Mouse (Mus musculus) CH12.LX (cell line): Measurements from ENCODE around the gene Ranbp9. TPM values are rescaled to one million over a fixed set of nuclear protein-coding genes. Genes with fewer than 3 reads are reported as not detected.

ENCODE experiments used
- DNase-seq: peaks from one replicate; pipeline ENCODE4 v3.0.0-alpha.2; 2013; ENCODE audit errors: extremely low read depth
- H3K27ac ChIP-seq: 2 replicates; pipeline ENCODE4 v1.5.1; 2012; ENCODE audit warnings: low read depth, mild to moderate bottlenecking, control low read depth, moderate library complexity; ENCODE audit not compliant: insufficient read depth
- H3K27me3 ChIP-seq: replicated peaks from 2 replicates; pipeline ENCODE3; 2012; ENCODE audit warnings: inconsistent platforms
- H3K36me3 ChIP-seq, 2 experiments: replicated peaks in 1 of 2; 2 replicates each; pipeline versions ENCODE3 to v1.6.1; 2012; ENCODE audit warnings: inconsistent platforms in 1 of 2, low read length in 1 of 2, mild to moderate bottlenecking in 1 of 2, mixed read lengths in 1 of 2, moderate library complexity in 1 of 2; ENCODE audit not compliant: control insufficient read depth in 1 of 2, insufficient read depth in 1 of 2
- H3K4me1 ChIP-seq, 2 experiments: 2 replicates each; pipeline ENCODE4 v1.6.1; 2012; ENCODE audit warnings: inconsistent platforms in 1 of 2, moderate library complexity in 1 of 2; ENCODE audit not compliant: insufficient read depth in 2 of 2, control insufficient read depth in 1 of 2
- H3K4me2 ChIP-seq: 2 replicates; pipeline ENCODE4 v1.6.1; 2012; ENCODE audit warnings: low read depth, mild to moderate bottlenecking, control low read depth; ENCODE audit not compliant: poor library complexity, insufficient read depth, severe bottlenecking
- H3K4me3 ChIP-seq, 3 experiments: fragments of 150-350 bp in 1 of 3; sonication (generic) in 1 of 3; replicated peaks in 1 of 3; 2 replicates each; pipeline versions ENCODE3 to v1.5.1; 2011 to 2012; ENCODE audit warnings: low read depth in 2 of 3, low read length in 2 of 3, mild to moderate bottlenecking in 2 of 3, moderate library complexity in 2 of 3, control low read depth in 1 of 3, improper control_type of control experiment in 1 of 3, inconsistent platforms in 1 of 3, mixed read lengths in 1 of 3; ENCODE audit not compliant: poor library complexity in 1 of 3
- H3K79me2 ChIP-seq: replicated peaks from 2 replicates; pipeline ENCODE4 v1.6.1; 2012; ENCODE audit warnings: mild to moderate bottlenecking, moderate library complexity; ENCODE audit not compliant: control insufficient read depth, poor library complexity, insufficient read depth, severe bottlenecking; ENCODE audit errors: extremely low read depth
- H3K9ac ChIP-seq: 2 replicates; pipeline ENCODE4 v1.6.1; 2012; ENCODE audit warnings: low read depth, mild to moderate bottlenecking, control low read depth, moderate library complexity; ENCODE audit not compliant: insufficient read depth
- H3K9me3 ChIP-seq: replicated peaks from 2 replicates; pipeline ENCODE3; 2012; ENCODE audit warnings: low read length, inconsistent platforms, mixed read lengths
- BHLHE40 ChIP-seq: IDR thresholded peaks from 2 replicates; pipeline ENCODE4 v1.6.1; 2011; ENCODE audit warnings: mild to moderate bottlenecking, low read depth, low read length, improper control_type of control experiment
- CHD1 ChIP-seq: IDR thresholded peaks from 2 replicates; pipeline ENCODE4 v1.6.1; 2012; ENCODE audit warnings: low read depth, low read length, improper control_type of control experiment, inconsistent platforms
- CTCF ChIP-seq, 2 experiments: IDR thresholded peaks in 1 of 2; conservative IDR thresholded peaks in 1 of 2; 2 replicates each; pipeline ENCODE4 v1.5.1; 2011 to 2012; ENCODE audit warnings: low read depth in 2 of 2, low read length in 2 of 2, improper control_type of control experiment in 1 of 2, inconsistent platforms in 1 of 2, mild to moderate bottlenecking in 1 of 2, moderate library complexity in 1 of 2
- JUN ChIP-seq: IDR thresholded peaks from 2 replicates; pipeline ENCODE4 v1.6.1; 2011; ENCODE audit warnings: low read depth, mild to moderate bottlenecking, low read length, improper control_type of control experiment, moderate library complexity; ENCODE audit not compliant: insufficient read depth
- KAT2A ChIP-seq: IDR thresholded peaks from 2 replicates; pipeline ENCODE4 v1.6.1; 2012; ENCODE audit warnings: low read length, improper control_type of control experiment, inconsistent platforms; ENCODE audit not compliant: insufficient replicate concordance
- MAFK ChIP-seq: IDR thresholded peaks from 2 replicates; pipeline ENCODE4 v1.6.1; 2011; ENCODE audit warnings: low read length, improper control_type of control experiment; ENCODE audit not compliant: insufficient replicate concordance
- PAX5 ChIP-seq: IDR thresholded peaks from 2 replicates; pipeline ENCODE4 v1.6.1; 2012; ENCODE audit warnings: low read length, inconsistent platforms, mixed read lengths
- POLR2A ChIP-seq: IDR thresholded peaks from 2 replicates; pipeline ENCODE4 v1.6.1; 2011; ENCODE audit warnings: low read depth, mild to moderate bottlenecking, improper control_type of control experiment, low read length
- SIN3A ChIP-seq: IDR thresholded peaks from 2 replicates; pipeline ENCODE4 v1.6.1; 2012; ENCODE audit warnings: low read length, improper control_type of control experiment, inconsistent platforms
- TBP ChIP-seq: conservative IDR thresholded peaks from 2 replicates; pipeline ENCODE4 v1.6.1; 2011; ENCODE audit warnings: low read depth, low read length, improper control_type of control experiment
- USF1 ChIP-seq: IDR thresholded peaks from 2 replicates; pipeline ENCODE4 v1.6.1; 2014; ENCODE audit warnings: low read depth, mild to moderate bottlenecking, inconsistent platforms, low read length, improper control_type of control experiment
- USF2 ChIP-seq: conservative IDR thresholded peaks from 2 replicates; pipeline ENCODE4 v1.6.1; 2011; ENCODE audit warnings: low read depth, low read length, improper control_type of control experiment
- ZNF384 ChIP-seq: IDR thresholded peaks from 2 replicates; pipeline ENCODE4 v1.6.1; 2012; ENCODE audit warnings: low read depth, low read length, improper control_type of control experiment, inconsistent platforms
- dilution Hi-C: fragments of 300-500 bp; cut with MboI; formaldehyde crosslinking; loops from 2 replicates; pipeline ENCODE4 v1.14.3; 2020; ENCODE audit warnings: low sequenced_read_pairs; ENCODE audit not compliant: extremely low pct_unique_long_range_greater_than_20kb, extremely low pct_ligation_motif_present
- in situ Hi-C: fragments of 300-500 bp; cut with MboI; formaldehyde crosslinking; loops from 3 replicates; pipeline ENCODE4 v1.14.3; 2019; ENCODE audit warnings: low sequenced_read_pairs, low pct_ligation_motif_present, low pct_unique_long_range_greater_than_20kb, mixed read lengths
- polyA plus RNA-seq: library from polyadenylated mRNA; unstranded; fragments of >175 nt; gene quantifications from 2 replicates; pipeline ENCODE4 v1.2.1, GENCODE M21; 2012; ENCODE audit warnings: low read depth; ENCODE audit not compliant: insufficient read length
- total RNA-seq, 2 experiments: library from RNA; depleted of rRNA; stranded (reverse); fragments of 300-350 nt in 1 of 2; fragments of >200 nt in 1 of 2; gene quantifications; 2 replicates each; pipeline ENCODE4 v1.2.3; 2012 to 2014

The Ranbp9 gene
- total and polyA plus RNA-seq, 3 experiments: 22.0 to 37.6 (median 31.8) TPM

DNA sequence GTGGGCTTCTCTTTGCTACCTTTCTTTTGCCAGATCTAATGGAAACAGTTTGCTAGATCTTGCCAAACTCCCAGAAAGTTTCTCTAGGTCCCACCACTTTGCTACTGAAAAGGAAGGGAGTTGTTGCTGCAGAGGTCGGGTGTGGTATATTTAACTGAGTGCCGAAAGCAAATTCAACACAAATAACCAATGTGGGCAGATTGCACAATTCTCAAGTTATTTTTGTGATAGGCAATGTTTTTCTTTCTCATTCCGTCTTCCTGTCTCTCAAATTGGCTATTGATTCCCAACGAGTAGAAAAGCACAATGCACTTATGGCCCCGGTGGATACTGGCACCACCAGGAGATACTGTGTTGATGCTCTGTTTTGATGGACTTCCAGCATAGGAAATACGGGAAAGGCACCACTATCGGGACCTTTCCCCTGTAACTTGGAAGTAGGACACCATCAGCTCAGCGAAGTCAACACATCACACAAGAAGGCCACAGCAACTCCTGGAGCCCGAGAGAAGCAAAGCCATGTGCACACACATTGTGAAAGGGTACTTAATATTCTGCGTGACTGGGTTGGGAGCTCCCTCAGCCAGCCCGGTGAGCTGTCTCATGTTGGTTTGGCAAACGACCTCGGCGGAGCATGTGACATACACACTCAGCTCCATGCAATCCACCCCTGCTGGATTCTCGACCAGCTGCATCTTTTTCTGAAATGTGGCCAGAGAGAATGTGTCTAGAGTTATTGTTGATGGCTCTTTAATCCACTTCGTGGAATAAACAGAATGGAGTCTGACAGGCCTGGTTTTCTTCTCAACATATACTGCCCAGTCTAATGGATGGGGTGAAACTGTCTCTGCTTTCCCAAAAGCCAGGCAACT is 43.6 kb upstream of the Ranbp9 start:
- DNase-seq: no peak
- TF ChIP-seq USF1 (no peak), USF2 (no peak), JUN (no peak), CTCF (conservative IDR thresholded peaks at IDR 0.05 in 1 of 2, IDR thresholded peaks at IDR 0.05 in 1 of 2; ENCODE audit: low read depth in 2 of 2, low read length in 2 of 2) (no peak)
- no peak overlapping the region for H3K4me3 ChIP-seq
- peaks cover 4% of the 10 kb centered on the region for H3K9me3 ChIP-seq
- no peaks in the 10 kb centered on the region for H3K4me1 ChIP-seq
- H3K36me3 ChIP-seq: no peaks in the 10 kb centered on the region
- no peaks in the 10 kb centered on the region for H3K27me3 ChIP-seq
- no peak overlapping the region for H3K9ac ChIP-seq
- no peaks in the 10 kb centered on the region for H3K79me2 ChIP-seq
- no peak overlapping the region for H3K4me2 ChIP-seq
- no peak overlapping the region for H3K27ac ChIP-seq
- in situ Hi-C loops: no loop called here
- dilution Hi-C loops: no loop called here

DNA sequence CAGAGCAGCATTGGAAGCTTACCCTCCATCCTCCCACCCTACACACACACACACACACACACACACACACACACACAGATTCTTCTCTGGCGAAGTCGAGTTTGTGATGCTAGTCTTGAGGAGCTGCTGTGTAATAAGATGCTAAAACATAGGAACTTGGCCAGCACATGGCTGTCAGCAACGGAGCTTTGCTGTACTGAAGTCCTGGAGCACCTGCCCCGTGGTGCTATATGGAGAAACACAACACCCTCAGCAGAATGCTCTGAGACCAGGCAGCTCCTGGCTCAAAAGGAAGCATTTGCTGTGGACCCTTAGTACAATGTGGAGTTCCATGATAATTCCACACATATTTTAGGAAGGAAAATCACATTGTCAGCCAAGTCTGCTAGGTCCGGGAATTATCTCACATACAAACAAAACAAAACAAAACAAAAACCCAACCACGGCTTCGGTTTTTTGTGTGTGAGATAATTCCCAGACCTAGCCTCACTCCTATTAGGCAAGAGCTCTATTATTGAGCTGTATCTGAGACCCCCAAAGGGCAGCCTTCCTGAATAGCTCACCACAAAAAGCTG is 42.9 kb upstream of the Ranbp9 start:
- Histone ChIP-seq H3K36me3 (no peaks in the 10 kb centered on the region), H3K79me2 (no peaks in the 10 kb centered on the region), H3K9me3 (peaks cover 4% of the 10 kb centered on the region), H3K9ac (no peak overlapping the region), H3K27ac (no peak overlapping the region), H3K27me3 (no peaks in the 10 kb centered on the region), H3K4me2 (no peak overlapping the region), H3K4me1 (no peaks in the 10 kb centered on the region), H3K4me3 (no peak overlapping the region)
- dilution Hi-C loops (no loop called here), in situ Hi-C loops (no loop called here)
- no peak for DNase-seq
- TF ChIP-seq ZNF384: no peak
- no peak for TF ChIP-seq KAT2A
- no peak for TF ChIP-seq SIN3A
- no peak for TF ChIP-seq BHLHE40
- TF ChIP-seq, all 38 proteins: peak for 0

DNA sequence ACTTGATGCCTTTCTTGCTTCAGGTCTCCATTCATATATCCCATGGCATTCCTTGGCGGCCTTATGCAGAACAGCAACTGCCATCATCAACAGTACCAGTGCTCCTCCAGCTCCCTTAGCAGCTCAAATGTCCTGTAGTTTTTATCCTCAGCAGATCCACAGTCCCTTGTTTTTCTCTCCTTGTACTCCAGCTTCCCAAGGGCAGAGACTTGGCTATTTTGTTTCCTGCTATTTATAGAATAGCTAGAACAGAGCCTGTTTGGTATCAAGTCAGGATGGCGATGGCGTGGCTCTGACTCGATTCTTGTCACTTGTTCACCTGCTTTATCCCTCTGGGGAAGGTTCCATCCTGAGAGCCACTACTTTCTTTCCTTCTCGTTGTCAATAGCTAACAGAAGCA is 40.9 kb upstream of the Ranbp9 start:
- no peaks in the 10 kb centered on the region for H3K36me3 ChIP-seq
- no peak overlapping the region for H3K27ac ChIP-seq
- H3K4me2 ChIP-seq: no peak overlapping the region
- dilution Hi-C loops: no loop called here
- no peaks in the 10 kb centered on the region for H3K79me2 ChIP-seq
- TF ChIP-seq PAX5: no peak
- no peak for TF ChIP-seq POLR2A
- TF ChIP-seq MAFK: no peak
- no peak for TF ChIP-seq CHD1
- no peak for TF ChIP-seq TBP
- TF ChIP-seq, all 38 proteins: peak for 0
- H3K4me3 ChIP-seq: no peak overlapping the region
- no peak for DNase-seq
- no peaks in the 10 kb centered on the region for H3K27me3 ChIP-seq
- no peak overlapping the region for H3K9ac ChIP-seq
- H3K4me1 ChIP-seq: no peaks in the 10 kb centered on the region
- H3K9me3 ChIP-seq: no peaks in the 10 kb centered on the region
- in situ Hi-C loops: no loop called here
